Mouse (Mus musculus) mesoderm, embryonic 11.5 days (tissue): ENCODE data around the gene Id3.

Source experiments
- DNase-seq: peaks from one replicate; pipeline ENCODE4 v3.0.0-alpha.2; 2012; ENCODE audit warnings: low read depth, low spot score

Gene Id3

DNA sequence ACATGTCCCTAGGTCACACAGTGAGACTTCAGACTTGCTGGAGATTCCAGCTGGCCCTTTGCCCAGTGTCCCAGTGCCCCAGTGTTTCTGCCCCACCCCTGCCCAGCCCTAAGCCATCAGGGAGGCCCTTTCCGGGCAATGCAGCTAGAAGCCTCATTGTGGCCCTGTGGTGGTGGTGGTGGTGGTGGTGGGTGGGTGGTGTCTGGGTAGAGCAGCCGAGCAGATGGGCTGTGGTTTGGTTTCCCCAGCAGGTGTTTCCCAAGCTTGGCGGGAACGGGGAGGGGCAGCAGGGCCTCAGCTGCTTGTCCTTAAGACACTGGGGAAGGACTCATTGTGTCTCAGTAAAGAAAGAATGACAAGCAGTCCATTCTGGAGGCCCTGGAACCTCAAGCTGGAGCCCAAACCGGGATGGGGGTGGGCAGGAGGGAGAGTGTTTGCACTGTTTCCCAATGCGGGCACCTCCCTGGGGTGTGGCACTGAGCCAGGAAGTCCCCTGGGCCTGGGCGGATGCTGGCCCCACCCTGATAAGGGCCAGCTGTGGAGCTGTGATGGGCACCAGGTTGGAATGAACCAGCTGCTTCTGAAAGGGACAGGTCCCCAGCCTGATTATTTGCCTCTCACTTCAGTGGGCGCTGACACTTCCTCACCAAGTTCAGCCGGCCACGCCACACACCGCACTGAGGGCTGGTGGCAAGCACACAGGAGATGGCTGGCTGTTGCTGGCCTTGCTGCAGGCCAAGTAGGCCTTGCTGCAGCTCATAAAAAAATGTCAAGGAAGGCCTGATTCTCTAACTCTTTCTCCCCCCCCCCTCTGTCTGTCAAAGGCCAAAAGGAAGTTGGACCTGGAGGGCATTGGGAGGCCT lies 34.5 kb downstream of the Id3 start:
- no peak for DNase-seq

DNA sequence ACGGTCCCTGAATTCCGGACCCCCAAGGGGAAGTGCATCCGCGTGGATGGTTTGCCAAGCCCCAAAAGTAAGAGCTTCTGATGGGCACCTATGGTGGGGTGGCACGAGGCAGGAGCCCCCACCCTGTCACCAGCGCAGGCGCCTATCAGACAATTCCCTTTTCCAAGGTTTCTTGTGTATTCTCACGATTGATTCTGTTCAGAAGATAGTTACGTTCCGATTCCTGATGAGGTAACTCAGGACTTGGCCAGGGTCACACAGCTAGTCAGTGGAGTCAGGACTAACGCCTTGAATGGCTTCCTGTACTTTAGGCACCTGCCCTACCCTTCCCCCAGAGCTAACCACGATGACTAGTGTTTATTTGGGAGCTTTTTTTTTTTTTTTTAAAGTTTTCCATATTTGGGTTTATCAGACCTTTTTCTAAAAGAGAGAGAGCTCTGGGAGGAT lies 35.2 kb downstream of the Id3 start:
- DNase-seq: no peak

DNA sequence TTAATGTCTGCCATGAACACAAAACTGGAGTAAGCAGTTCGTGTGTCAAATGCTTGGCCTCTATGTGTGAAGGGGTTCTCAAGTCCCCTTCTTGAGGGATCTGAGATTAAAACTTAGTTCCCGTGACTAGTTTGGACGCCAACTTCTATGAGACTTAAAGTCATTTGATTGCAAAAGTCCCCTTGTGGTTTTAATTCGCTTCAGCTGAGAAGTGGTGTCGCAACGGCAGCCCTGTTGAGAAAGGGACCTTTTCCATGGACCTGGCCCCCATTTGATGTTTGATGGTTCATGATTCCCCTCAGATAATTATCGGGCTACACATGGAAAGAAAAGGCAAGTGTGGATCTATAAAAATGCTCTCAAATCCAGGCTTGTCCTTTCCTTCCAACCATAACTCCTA lies 36.2 kb downstream of the Id3 start:
- DNase-seq: no peak

DNA sequence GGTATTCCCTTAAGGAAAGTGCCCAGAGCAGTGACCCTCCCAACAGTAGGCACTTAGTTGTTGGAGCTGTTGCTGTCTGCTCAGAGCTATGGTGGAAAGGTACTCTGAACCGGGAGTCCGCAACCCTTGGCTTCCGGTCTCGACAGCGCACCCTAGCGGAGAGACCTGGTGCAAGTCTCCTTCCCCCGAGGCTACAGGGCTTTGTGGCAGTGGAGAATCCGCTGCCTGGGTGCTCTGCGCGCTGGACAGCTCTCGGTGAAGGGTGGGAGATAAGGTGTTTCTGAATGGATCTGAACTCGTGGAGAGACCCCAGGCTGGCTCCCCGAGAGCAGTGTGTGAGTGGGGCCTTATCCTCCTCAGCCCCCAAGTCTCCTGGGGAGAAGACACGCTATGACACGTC lies 36.7 kb downstream of the Id3 start:
- DNase-seq: peak; percentile 91

DNA sequence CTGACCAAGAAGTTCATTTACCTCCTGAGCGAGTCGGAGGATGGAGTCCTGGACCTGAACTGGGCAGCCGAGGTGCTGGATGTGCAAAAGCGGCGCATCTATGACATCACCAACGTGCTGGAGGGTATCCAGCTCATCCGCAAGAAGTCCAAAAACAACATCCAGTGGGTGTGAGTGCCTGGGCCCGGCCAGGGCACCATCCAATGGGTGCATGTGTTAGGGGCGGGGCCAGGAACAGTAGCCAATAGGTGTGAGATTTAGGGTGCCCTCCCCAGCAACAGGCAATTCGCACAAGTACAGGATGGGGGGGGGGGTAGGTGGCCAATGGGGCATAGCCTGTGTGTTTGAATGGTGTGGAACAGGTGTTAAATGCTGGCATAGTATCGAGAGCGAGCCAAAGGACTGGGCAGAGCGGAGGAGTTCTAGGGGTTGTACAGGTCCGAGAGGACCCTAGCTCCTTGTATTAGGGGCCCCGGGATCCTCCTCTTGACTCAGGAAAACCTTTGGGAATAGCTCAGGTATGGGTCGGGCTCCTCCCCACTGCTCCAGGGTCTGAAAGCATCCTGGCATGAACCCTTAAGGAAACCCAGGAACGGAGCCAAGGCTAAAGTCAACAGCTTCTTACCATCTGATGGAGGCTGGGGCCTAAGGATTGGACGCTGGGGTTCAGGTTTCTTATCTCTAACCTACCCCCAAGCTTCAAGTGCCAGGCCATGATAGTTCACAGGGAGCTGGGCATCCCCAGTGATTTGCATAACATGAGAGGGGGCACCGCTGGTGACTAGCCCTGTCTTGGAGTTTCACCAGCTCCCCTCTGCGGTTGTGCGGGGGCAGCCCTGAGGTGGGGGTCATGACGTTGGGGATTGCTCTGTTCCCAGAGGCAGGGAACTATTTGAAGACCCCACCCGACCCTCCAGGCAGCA lies 37.4 kb downstream of the Id3 start:
- peak; percentile 84 for DNase-seq

DNA sequence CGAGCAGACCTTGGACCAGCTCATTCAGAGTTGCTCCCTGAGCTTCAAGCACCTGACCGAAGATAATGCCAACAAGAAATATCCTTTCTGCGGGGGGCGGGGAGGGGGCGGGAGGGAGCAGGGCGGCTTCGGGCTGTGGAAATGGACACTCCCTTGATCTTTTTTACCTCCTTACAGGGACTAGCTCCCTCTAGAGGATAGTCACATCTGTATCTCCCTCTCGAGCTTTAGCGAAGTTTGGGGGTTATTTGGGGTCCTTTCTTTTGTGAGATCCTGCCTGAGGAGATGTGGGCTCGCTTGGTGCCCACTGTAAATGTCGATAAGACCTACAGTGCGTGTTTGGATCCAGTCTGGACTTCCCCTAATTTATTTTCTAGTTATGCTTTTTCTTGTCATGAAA lies 38.1 kb downstream of the Id3 start:
- DNase-seq: no peak

DNA sequence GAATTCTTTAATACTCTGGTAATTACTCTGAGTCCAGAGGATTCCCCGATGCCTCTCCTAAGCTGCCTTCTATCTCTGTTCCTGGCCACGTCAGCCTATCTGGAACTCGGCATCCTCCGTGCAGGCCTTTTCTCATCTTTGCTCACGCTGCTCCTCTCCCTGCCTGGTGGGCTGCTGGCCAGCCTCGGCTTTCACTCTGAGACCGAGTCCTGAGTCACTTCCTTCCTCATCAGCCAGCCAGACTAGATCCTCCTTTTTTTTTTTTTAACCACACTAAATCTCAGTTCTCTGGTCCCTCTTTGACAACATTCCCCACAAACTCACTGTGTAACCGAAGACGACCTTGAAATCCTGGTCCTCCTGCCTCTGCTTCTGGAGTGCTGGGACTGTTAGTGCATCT lies 42.1 kb downstream of the Id3 start:
- DNase-seq: no peak

DNA sequence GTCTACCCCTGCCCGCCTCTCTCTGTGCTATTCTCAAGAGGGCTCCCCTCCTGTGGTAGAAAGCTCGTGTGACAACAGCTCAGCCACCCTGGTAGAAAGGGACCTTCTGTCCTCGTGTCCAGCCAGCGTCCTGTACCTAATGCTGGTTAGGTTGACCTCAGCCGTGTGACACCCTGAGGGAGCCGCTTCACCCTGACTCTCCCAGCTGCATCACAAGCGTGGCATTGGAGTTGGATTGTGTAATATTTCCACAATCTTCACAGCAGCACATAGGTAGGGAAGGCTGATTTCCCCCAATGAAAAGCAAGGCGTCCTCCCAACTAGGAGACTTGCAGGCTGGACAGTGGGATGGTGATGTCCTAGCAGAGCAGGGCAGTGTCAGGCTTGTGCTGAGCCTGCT lies 43.0 kb downstream of the Id3 start:
- DNase-seq: no peak

DNA sequence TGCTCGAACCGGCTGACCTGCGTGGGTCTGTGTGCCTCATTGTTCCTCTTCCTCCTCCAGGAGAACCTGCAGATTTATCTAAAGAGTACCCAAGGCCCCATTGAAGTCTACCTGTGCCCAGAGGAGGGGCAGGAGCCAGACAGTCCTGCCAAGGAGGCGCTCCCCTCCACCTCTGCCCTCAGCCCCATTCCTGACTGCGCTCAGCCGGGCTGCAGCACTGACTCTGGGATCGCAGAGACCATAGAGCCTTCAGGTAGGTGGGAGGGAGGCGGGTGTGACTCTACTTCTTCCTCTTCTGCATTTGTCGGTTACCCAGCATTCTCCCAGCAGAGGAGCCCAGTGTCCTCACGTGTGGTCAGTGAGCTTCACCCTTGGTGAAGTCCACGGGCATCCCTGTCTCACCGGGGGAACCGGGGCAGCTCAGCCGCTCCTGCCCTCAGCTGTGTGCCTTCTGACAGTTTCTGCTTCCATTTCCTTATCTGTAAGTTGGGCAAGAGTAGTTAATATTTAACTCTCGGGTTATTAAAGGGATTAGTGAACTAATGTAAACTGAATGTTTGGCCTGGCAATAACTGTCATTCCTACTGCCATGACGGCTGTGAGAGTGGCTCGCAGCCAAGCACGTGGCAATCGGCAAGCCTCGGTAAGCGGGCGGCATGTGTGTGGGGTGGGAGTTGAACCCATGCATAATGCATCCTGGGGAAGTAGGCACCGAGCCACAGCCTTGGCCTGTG lies 43.6 kb downstream of the Id3 start:
- no peak for DNase-seq

DNA sequence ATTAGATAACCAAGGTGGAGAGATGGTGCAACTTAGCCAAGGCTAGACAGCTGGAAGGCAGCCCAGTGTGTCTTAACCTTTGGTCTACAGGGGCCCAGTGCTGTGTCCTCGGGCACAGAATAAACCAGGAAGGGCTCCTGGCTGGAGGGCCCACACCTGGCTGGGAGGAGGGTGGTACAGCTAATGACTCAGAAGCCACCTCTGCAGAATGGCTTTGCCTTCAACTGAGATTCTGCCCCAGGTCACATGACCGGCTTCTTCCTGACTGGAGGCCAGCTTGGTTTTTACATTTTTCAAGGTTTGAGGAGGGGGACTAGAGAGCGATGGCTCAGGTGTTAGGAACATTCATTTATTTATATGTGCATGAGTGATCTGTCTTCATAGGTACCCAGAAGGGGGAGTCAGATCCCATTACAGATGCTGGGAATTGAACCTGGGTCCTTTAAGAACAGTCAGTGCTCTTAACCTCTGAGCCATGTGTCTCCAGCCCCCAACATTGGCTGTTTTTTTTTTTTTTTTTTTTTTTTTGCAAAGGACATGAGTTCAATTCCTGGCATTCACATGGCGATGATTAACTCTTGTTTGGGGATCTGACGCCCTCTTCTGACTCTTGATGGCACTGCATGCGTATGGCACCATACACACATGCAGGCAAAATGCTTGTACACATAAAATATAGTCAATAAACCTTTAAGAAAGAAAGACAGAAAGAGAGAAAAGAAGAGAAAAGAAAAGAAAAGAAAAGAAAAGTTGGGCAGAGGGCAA lies 45.9 kb downstream of the Id3 start:
- no peak for DNase-seq

DNA sequence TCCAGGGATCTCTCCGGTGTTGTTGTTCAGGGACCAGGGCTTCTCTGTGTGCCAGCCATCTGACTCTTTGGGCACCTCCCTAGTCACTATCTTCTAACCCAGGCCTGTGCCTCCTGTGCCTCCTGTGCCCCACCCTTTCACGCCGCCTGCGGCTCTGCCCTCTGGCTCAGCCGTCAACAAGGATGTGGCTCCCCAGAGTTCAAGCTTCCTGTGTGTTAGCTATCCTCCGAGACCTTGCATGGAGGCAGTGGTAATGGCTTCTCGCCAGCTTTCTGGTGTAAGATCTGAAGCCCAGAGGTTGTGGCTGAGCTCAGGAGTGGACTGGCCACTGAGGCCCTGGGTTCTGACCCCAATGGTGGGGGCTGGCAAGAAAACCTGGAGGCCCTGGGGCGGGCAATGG lies 46.6 kb downstream of the Id3 start:
- DNase-seq: no peak

DNA sequence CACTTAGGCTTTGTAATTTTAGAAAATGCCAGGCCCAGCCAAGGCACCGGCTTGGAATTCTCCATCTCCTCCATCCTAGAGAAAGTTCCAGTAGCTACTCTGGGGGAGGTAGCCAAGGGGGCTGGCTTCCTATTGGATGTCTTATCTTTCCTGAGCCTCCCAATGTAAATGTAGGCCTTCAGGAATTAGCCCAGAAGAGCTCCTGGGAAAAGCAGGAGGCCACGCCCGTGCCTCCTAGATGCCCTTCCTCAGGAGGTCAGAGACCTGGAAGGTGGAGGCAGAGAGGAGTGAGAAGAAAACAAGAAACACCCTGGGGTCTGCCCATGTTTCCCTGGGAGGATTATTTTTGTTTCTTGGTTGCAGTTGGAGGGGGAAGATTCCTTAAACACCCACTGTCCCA lies 50.3 kb downstream of the Id3 start:
- DNase-seq: no peak

DNA sequence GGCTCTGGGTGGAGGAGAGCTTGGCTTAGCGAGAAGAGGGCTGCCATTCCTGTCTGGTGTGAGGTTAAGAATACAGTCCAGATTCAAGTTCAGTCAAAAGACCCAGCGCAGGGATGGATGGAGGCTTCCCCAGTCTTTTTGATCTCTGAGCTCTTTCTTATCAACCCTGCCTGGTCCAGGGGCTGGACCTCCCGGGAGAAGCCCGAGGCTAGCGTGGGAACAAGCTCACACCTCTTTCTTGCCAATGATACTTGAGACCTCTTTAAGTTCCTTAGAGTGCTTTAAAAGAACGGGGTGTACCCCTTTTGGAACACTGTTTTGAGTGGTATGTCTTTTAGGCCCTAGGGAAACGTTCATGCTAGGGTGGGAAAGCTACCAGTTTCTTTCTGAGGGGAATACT lies 51.7 kb downstream of the Id3 start:
- DNase-seq: no peak
